ENCODE assay signal across 19 mouse cellular contexts in genomic region chr1:39389338-39389737, GRCm38 (mm10).
"Had no signal": no experiment of that assay in that cellular context is flagged by ENCODE, and none has a peak within 500 bp of the region (broad histone marks: within the 10 kb centered on the region; RNA-seq: fewer than 3 reads in every experiment).

No protein-coding gene starts in this region.

- H3K9me3 ChIP-seq: limb, embryonic 12.5 days; limb, embryonic 15.5 days; midbrain, embryonic 10.5 days; midbrain, embryonic 13.5 days had no signal

- ATAC-seq: intestine, postnatal 0 days; midbrain, embryonic 13.5 days had no signal

- H3K4me3 ChIP-seq: layer of hippocampus, adult 2 months; limb, embryonic 12.5 days; limb, embryonic 15.5 days; midbrain, embryonic 10.5 days; midbrain, embryonic 13.5 days had no signal

- H3K27me3 ChIP-seq: limb, embryonic 15.5 days; midbrain, embryonic 13.5 days had no signal

- H3K4me2 ChIP-seq: limb, embryonic 12.5 days; limb, embryonic 15.5 days; midbrain, embryonic 13.5 days had no signal

- H3K9ac ChIP-seq: limb, embryonic 12.5 days; limb, embryonic 15.5 days; midbrain, embryonic 13.5 days had no signal

- H3K27ac ChIP-seq: kidney, postnatal 0 days; layer of hippocampus, adult 2 months; limb, embryonic 12.5 days; limb, embryonic 15.5 days; midbrain, embryonic 10.5 days; midbrain, embryonic 13.5 days; stomach, postnatal 0 days had no signal

- H3K36me3 ChIP-seq: limb, embryonic 12.5 days had no signal

- H3K4me1 ChIP-seq: limb, embryonic 15.5 days; midbrain, embryonic 13.5 days had no signal

- DNase-seq: kidney, adult 2 months; kidney, postnatal 25 days; left cerebral cortex, postnatal 4 days; lung, adult 2 months; lung, postnatal 14 days; lung, postnatal 4 days; right cerebral cortex, postnatal 14 days; right cerebral cortex, postnatal 4 days; thymus, adult 2 months; thymus, postnatal 14 days; thymus, postnatal 4 days had no signal
